Mouse (Mus musculus) v-Abl transformed pro-B cells (cell line): ENCODE results near the gene Rapgef2.

Experiments
- in situ Hi-C, 2 experiments: fragments of 400-800 bp; cut with MboI; formaldehyde crosslinking; loops; one replicate each; pipeline ENCODE4 v1.15.1; 2025; ENCODE audit not compliant: unreplicated experiment in 2 of 2

Gene Rapgef2

GRCm38 (mm10) chr3:79286376-79287107 is at the start of gene Rapgef2:
Rapgef2 (minus strand) TSS chr3:79286517.
- in situ Hi-C loops = loop anchor here in 1 of 2 experiments (10.0 kb wide), 1 partner anchor 62 kb away; no protein-coding TSS in a partner anchor

- in situ Hi-C loops = loop anchor here in 1 of 2 experiments (25.0 kb wide), 1 partner anchor 371 kb away; no protein-coding TSS in a partner anchor
These were observed 47.4 kb upstream of the Rapgef2 start for GRCm38 (mm10) chr3:79333643-79334200.

- in situ Hi-C loops = loop anchor here in 1 of 2 experiments (25.0 kb wide), 1 partner anchor 371 kb away; no protein-coding TSS in a partner anchor
These were observed 46.7 kb upstream of the Rapgef2 start for GRCm38 (mm10) chr3:79333051-79333450.

- in situ Hi-C loops = loop anchor here in 1 of 2 experiments (25.0 kb wide), 1 partner anchor 368 kb away; no protein-coding TSS in a partner anchor
These were observed 43.5 kb upstream of the Rapgef2 start for GRCm38 (mm10) chr3:79329691-79330315.

- in situ Hi-C loops = loop anchor here in 1 of 2 experiments (25.0 kb wide), 1 partner anchor 363 kb away; no protein-coding TSS in a partner anchor
These were observed 38.6 kb upstream of the Rapgef2 start for GRCm38 (mm10) chr3:79324697-79325526.

GRCm38 (mm10) chr3:79314006-79314698 is 27.8 kb upstream of the Rapgef2 start:
- in situ Hi-C loops = no loop called here

GRCm38 (mm10) chr3:79311895-79312294 is 25.6 kb upstream of the Rapgef2 start:
- in situ Hi-C loops = no loop called here

- in situ Hi-C loops = no loop called here
These were observed 23.9 kb upstream of the Rapgef2 start for GRCm38 (mm10) chr3:79310184-79310583.

- in situ Hi-C loops = no loop called here
These were observed 22.3 kb upstream of the Rapgef2 start for GRCm38 (mm10) chr3:79308605-79309004.

GRCm38 (mm10) chr3:79299401-79299800 is 13.1 kb upstream of the Rapgef2 start:
- in situ Hi-C loops = no loop called here

GRCm38 (mm10) chr3:79297281-79297680 is 11.0 kb upstream of the Rapgef2 start:
- in situ Hi-C loops = no loop called here

- in situ Hi-C loops = no loop called here
These were observed 10.3 kb upstream of the Rapgef2 start for GRCm38 (mm10) chr3:79296586-79296985.

GRCm38 (mm10) chr3:79296049-79296448 is 9.7 kb upstream of the Rapgef2 start:
- in situ Hi-C loops = no loop called here

- in situ Hi-C loops = no loop called here
These were observed 8.4 kb upstream of the Rapgef2 start for GRCm38 (mm10) chr3:79294701-79295100.

- in situ Hi-C loops = no loop called here
These were observed 6.7 kb upstream of the Rapgef2 start for GRCm38 (mm10) chr3:79293023-79293422.

- in situ Hi-C loops = loop anchor here in 1 of 2 experiments (10.0 kb wide), 1 partner anchor 64 kb away; no protein-coding TSS in a partner anchor
These were observed 2.7 kb upstream of the Rapgef2 start for GRCm38 (mm10) chr3:79289050-79289449.

- in situ Hi-C loops = loop anchor here in 1 of 2 experiments (10.0 kb wide), 1 partner anchor 63 kb away; no protein-coding TSS in a partner anchor
These were observed 1.6 kb upstream of the Rapgef2 start for GRCm38 (mm10) chr3:79287699-79288458.

GRCm38 (mm10) chr3:79287108-79287576 is 825 bp upstream of the Rapgef2 start:
- in situ Hi-C loops = loop anchor here in 1 of 2 experiments (10.0 kb wide), 1 partner anchor 62 kb away; no protein-coding TSS in a partner anchor

- in situ Hi-C loops = loop anchor here in 1 of 2 experiments (10.0 kb wide), 1 partner anchor 61 kb away; no protein-coding TSS in a partner anchor
These were observed 314 bp downstream of the Rapgef2 start for GRCm38 (mm10) chr3:79286031-79286375.
